Mouse (Mus musculus) skeletal muscle tissue, adult 2 months (tissue): ENCODE measurements around the gene Hlcs.
A peak's percentile ranks its signal among the peaks of the same experiment; 100 is the strongest.

ENCODE experiments used
- DNase-seq: peaks from one replicate; pipeline ENCODE4 v3.0.0-alpha.2; 2012; ENCODE audit warnings: low read depth, low spot score

Hlcs gene

GRCm38 (mm10) chr16:94164236-94164635, 149.1 kb downstream of the Hlcs start:
- no peak for DNase-seq

GRCm38 (mm10) chr16:94163051-94163450, 150.3 kb downstream of the Hlcs start:
- peak; percentile 17 for DNase-seq

- no peak for DNase-seq
Measured at GRCm38 (mm10) chr16:94162000-94162399, 151.4 kb downstream of the Hlcs start.

DNA sequence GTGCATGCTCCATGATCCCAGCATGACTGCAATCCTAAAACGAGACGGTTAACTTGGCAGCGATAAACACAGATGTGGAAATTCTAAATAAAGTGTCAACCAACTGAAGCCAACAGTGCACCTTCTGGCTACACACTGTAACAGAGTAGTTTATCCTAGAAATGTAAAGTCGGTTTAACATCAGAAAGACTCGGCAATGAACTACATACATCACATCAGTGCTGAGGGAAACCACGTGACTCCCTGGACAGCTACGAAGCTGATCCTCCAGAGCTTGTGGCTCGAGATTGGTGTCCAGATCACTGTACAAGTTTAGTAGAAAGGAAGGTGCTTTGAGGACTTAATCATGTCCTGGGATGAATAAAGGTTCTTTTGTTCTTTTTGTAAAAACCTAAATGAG, 155.6 kb downstream of the Hlcs start:
- no peak for DNase-seq

DNA sequence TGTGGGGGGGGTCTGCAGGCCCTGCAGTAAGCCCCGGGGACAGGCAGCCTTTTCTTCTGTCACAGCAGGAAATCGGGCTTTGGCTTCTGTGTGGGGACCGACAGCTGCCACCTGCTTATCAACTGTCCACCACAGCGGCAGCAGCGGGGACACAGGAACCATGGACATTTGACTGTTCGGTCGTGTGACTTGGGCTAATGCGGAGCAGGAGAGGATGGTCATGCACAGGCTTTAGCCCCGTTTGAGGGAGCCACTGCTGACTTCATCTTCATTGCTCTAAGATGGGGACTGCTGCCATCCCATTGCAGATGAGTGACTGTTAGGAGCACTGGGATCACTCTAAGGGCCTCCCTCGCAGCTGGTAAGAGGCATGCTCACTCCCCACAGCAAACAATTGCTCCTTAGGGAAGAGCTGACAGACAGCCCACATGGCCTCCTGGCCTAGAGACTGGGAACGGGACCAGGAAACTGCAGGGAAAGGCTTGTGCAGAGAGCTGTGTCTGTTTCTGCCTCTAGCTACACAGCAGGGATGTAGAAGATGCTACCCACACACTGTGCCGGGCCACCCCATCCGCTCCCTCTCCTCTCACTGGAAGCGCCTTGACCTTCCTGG, 158.2 kb downstream of the Hlcs start:
- peak; percentile 8 for DNase-seq

GRCm38 (mm10) chr16:94150125-94151103, 163.0 kb downstream of the Hlcs start:
- no peak for DNase-seq

DNA sequence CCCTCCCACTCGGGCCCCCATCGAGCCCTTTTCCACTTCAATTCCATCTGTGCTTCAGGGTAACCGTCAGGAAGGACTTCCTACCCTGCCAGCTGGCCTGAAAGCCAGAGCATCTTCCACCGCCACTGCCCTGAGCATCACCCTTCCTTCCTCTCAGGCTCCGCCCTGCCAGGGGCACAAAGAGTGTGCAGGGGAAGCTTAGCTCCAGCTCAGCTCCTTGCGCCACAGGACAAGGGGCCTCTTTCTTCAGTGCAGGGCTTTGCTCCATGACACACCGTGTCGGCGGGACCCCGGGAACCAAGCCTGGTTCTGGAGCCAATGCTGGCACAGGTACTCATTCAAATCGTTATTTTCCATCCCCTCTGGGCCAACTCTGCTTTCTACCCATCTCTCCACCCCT, 165.2 kb downstream of the Hlcs start:
- no peak for DNase-seq

GRCm38 (mm10) chr16:94143325-94143724, 170.0 kb downstream of the Hlcs start:
- no peak for DNase-seq

- no peak for DNase-seq
Measured at GRCm38 (mm10) chr16:94140746-94141145, 172.6 kb downstream of the Hlcs start.

DNA sequence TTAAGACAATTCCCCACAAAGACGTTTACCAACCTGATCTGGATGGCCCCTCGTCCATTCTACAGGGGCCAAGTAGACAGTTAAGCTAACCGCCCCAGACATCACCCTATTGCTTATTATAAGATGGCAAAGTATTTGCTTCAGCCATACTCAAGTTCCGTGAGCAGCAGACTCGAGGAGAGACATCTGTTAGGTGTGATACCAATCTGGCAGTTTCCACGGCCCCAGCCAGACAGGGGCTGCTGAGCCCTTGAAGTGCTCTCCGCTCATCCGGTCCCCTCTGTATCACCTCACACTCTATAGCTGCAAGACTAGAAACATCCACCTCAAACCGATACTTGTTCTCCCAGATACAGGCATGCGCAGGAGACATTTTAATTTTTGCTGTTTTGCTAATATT, 179.2 kb downstream of the Hlcs start:
- no peak for DNase-seq

DNA sequence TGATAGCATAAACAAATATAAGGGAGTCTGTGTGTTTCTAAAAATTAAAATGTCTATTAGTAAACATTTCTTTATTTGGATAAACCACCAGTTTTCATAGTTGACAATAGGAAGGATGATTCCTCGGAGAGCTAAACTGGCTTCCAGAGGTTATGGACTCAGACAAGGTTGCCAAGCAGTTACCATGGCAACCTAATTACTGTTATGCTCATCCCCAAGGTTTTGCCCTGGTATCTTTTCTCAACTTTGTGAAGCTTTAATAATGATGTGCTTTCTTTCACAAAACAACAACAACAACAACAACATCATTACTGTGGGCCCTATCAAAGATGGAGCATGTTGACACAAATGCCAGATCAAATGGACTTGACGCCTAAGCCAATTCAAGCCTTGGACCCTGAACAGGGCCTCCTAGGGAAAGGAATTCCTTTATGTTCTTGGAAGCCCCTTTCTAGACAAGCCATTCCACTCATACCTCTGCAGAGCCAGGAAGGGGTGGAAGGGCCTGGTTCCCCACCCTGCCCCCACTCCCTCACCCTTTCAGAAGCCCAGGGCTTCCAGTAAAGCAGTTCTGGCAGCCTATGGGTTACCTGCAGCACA, 185.0 kb downstream of the Hlcs start:
- no peak for DNase-seq

GRCm38 (mm10) chr16:94126200-94126599, 187.2 kb downstream of the Hlcs start:
- no peak for DNase-seq

GRCm38 (mm10) chr16:94125172-94125981, 188.0 kb downstream of the Hlcs start:
- no peak for DNase-seq

DNA sequence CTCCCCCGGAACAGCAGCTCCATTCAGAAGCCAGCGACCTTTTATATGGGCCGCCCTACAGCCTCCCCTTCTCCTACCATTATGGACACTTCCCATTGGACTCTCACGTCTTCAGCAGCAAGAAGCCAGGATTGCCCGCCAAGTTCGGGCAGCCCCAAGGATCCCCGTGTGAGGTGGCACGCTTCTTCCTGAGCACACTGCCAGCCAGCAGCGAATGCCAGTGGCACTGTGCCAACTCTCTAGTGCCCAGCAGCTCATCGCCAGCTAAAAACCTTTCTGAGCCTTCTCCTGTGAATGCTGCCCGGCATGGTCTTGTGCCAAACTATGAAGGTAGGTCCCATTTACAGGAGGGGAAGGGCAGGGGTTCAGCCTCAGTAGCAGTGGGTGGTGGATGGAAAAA, 190.1 kb downstream of the Hlcs start:
- DNase-seq: peak; percentile 35

- no peak for DNase-seq
Measured at GRCm38 (mm10) chr16:94122347-94122746, 191.0 kb downstream of the Hlcs start.

GRCm38 (mm10) chr16:94118394-94118793, 195.0 kb downstream of the Hlcs start:
- DNase-seq: no peak

GRCm38 (mm10) chr16:94117333-94117732, 196.0 kb downstream of the Hlcs start:
- no peak for DNase-seq

GRCm38 (mm10) chr16:94114693-94115092, 198.7 kb downstream of the Hlcs start:
- DNase-seq: no peak

- DNase-seq: no peak
Measured at GRCm38 (mm10) chr16:94113160-94113559, 200.2 kb downstream of the Hlcs start.

DNA sequence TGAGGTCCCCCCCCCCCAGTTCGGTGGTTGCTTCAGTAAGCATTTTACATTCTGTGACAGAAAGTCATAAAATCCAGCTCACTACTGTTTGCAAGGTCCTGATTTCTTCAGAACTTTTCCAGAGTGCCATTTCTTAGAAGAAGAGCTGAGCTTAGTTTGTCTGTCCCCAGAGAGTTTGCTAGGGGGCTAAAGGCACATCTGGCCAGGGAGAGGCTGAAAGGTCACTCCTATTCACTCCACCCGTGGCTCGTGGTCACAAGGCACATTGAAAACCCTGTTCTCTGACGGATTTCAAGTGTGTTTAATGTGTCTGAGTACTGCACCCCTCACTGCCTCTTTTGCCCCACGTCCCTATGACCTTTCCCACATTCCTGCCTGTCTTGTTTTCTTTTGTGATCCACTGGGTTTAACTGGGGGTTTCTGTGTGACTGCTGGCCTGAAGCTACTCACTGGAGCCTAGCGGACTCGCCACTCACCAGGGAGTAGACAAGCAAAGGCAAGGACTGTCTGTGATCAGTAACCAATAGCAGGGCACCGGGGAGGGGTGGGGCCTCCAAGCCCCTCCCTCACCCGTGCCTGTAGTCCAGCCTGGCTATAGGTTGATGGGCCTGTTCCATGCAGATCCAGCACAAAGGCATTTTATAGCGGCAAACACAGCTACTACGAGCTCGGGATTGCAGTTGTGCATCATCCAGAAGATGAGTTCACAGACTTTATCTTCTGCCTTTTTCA, 215.5 kb downstream of the Hlcs start:
- no peak for DNase-seq

GRCm38 (mm10) chr16:94096479-94096878, 216.9 kb downstream of the Hlcs start:
- no peak for DNase-seq
